Mouse (Mus musculus) stomach, postnatal 0 days (tissue): ENCODE results near the gene Slc25a12.

Experiments used
- CTCF ChIP-seq: IDR thresholded peaks from 2 replicates; pipeline ENCODE4 v1.5.1; 2016; ENCODE audit warnings: antibody characterized with exemption, low read depth, mild to moderate bottlenecking, moderate library complexity
- EP300 ChIP-seq: optimal IDR thresholded peaks from 2 replicates; pipeline ENCODE3; 2016; ENCODE audit warnings: antibody characterized with exemption

GRCm38 (mm10) chr2:71268691-71269090 is 98.9 kb downstream of the Slc25a12 start:
- TF ChIP-seq CTCF (no peak), EP300 (no peak)
